Mouse (Mus musculus): Measurements from ENCODE around the gene Dpep2nb.
A peak's percentile ranks its signal among the peaks of the same experiment; 100 is the strongest.
"Not testable (repeated sequence)": the region's sequence is repeated elsewhere in the genome, so short reads cannot be mapped to it uniquely, and the experiment has no call there.

Gene Dpep2nb

GRCm38 (mm10) chr8:106007135-106007534 lies 1.4 kb upstream of the Dpep2nb start:
- no peak for DNase-seq (ENCODE audit: extremely low spot score, low read depth, low spot score)

DNA sequence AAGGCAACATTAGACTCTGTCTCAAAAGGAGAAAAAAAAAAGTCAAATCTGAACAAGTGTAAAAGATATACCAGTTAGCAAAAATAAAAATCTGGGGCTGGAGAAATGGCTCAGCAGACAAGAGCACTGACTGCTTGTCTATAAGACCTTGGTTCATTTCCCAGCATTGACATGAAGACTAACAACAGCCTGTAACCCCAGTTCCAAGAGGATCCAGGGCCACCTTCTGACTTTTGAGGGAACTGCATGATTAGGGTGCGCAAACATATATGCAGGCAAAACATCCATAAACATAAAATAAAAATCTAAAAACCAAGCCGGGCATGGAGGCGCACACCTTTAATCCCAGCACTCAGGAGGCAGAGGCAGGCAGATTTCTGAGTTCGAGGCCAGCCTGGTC lies 638 bp upstream of the Dpep2nb start:
- no peak for DNase-seq (ENCODE audit: extremely low spot score, low read depth, low spot score)

DNA sequence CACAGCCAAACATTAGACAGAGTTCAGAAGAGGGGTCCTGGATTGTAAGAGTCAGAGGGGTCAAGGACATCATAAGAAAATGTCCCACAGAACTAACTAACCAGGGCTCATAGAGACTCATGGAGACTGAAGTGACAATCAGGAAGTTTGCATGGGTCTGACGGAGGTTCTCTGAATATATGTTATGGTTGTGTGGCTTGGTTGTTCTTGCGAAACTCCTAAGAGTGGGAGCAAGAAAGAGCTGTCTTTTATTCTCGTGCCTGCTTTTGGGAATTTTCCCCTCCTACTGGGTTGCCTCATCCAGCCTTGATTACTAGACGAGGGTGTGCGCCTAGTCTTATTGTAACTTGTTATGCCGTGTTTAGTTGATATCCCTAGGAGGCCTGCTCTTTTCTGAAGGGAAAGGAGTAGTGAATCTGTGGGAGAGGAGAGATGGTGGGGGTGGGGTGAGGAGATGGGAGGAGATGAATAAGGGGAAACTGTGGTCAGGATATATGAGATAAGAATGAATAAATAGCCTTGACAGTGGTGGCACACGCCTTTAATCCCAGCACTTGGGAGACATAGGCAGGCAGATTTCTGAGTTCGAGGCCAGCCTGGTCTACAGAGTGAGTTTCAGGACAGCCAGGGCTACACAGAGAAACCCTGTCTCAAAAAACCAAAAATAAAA lies 1.1 kb downstream of the Dpep2nb start:
- DNase-seq (ENCODE audit: extremely low spot score, low read depth, low spot score): no peak

GRCm38 (mm10) chr8:106001908-106002307 lies 3.9 kb downstream of the Dpep2nb start:
- DNase-seq (ENCODE audit: extremely low spot score, low read depth, low spot score): no peak

GRCm38 (mm10) chr8:105998971-105999370 lies 6.8 kb downstream of the Dpep2nb start:
- no peak for DNase-seq (ENCODE audit: extremely low spot score, low read depth, low spot score)

DNA sequence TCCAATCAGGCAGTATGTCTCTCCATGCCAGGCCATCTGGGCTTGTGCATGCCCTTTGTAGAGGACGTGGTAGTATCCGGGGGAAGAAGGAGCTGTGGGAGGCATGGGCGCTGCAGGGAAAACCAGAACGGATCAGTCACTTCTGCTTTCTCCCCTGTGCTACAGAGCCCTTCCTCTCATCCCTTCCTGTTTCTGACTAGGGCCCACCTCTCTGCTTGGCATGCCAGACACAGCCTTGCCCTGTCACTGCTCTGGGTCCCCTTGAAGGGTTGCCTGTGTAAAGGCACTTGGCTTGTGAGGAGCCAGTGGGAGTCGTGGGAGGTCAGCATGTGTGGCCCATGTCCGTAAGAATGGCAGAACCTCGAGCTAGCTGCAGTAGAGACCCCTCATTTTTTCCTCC lies 9.4 kb downstream of the Dpep2nb start:
- no peak for DNase-seq (ENCODE audit: extremely low spot score, low read depth, low spot score)

DNA sequence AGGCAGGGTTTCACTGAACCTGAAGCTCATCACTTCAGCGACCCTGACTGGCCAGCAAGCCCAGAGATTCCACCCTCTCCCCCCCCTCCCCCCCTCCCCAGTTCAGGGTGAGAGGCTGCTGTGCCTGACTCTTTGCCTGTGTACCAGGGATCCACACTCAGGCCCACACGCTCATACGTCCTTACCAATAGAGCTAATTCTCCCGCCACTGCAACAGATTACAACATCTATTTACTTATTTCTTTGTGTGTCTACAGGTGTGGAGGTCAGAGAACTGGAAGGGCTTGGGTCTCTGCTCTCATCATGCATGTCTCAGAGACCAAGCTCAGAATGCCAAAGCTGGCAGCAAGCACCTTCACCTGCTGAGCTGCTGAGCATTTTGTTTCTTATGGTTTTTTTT lies 12.5 kb downstream of the Dpep2nb start:
- no peak for DNase-seq (ENCODE audit: extremely low spot score, low read depth, low spot score)

DNA sequence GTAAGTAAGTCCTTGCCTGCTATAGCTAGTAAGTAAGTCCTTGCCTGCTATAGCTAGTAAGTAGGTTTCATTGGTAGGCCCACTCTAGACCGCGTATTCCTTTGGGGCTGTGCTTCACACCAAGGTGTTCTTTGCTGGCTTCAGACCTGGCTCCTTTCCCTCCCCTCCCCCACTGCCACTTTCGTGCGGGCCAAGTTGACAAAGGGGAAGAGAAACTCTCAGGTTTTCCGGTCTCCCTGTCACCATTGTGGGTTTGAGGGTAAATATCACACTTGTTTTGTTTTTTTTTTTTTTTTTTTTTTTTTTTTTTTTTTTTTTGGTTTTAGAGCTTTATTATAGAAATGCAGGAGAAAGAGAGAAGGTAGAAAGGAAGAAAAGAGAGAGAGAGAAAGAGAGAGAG lies 13.3 kb downstream of the Dpep2nb start:
- DNase-seq (ENCODE audit: extremely low spot score, low read depth, low spot score): no peak

DNA sequence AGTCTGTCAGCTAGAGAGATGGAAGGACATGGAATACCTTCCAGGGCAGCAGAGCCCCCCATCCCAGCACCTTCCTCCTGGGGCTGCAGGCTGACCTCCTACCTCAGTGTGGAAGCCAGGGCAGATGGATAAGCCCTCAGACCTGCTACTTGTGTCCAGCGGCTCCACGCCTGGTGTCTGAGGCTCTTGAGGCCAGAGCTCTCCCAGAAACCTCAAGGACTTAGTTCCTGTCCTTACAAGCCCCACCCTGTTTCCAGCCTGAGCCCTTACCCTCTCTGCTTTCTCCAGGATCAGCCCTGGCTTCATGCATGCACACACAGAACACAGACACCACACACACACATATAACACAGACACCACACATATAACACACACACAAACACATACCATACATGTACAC lies 14.2 kb downstream of the Dpep2nb start:
- no peak for DNase-seq (ENCODE audit: extremely low spot score, low read depth, low spot score)

- DNase-seq (ENCODE audit: extremely low spot score, low read depth, low spot score): peak; percentile 79
Measured at GRCm38 (mm10) chr8:105990856-105991387, 14.9 kb downstream of the Dpep2nb start, which contains the start of gene Dus2. Gene Dus2, plus strand, starts transcription at chr8:105991337.

- DNase-seq (ENCODE audit: extremely low spot score, low read depth, low spot score): no peak
Measured at GRCm38 (mm10) chr8:105988546-105988945, 17.2 kb downstream of the Dpep2nb start.

DNA sequence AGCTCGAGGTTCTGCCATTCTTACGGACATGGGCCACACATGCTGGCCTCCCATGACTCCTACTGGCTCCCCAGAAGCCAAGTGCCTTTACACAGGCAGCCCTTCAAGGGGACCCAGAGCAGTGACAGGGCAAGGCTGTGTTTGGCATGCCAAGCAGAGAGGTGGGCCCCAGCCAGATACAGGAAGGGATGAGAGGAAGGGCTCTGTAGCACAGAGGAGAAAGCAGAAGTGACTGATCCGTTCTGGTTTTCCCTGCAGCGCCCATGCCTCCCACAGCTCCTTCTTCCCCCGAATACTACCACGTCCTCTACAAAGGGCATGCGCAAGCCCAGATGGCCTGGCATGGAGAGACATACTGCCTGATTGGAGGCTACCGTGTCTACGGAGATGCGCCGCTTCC lies 22.4 kb downstream of the Dpep2nb start:
- DNase-seq (ENCODE audit: extremely low spot score, low read depth, low spot score): not testable (repeated sequence)

GRCm38 (mm10) chr8:105981146-105981545 lies 24.6 kb downstream of the Dpep2nb start:
- DNase-seq (ENCODE audit: extremely low spot score, low read depth, low spot score): no peak

DNA sequence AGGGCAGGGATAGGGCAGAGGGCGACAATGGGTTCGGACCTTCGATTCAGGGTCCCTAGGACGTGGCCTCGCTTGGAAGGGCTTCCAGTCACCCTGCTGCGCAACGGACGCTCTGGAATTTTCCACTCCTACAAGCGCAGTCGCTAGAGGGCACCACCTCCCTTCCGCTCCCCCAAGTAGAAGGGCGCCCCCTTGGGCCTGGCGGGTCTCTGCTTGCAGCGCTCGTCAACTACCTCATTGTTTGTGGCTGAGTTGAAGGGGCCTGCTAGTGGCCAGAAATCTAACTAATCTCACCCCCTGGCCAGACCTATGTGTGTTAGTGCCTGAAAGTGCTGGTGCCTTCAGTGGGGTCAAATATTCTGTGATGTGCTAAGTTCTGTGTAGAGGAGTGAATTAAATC lies 26.4 kb downstream of the Dpep2nb start, which contains the start of gene Dpep3:
TSS of gene Dpep3 (minus strand) at position 105 of the 400 bp plus-strand sequence.
- DNase-seq (ENCODE audit: extremely low spot score, low read depth, low spot score): no peak

DNA sequence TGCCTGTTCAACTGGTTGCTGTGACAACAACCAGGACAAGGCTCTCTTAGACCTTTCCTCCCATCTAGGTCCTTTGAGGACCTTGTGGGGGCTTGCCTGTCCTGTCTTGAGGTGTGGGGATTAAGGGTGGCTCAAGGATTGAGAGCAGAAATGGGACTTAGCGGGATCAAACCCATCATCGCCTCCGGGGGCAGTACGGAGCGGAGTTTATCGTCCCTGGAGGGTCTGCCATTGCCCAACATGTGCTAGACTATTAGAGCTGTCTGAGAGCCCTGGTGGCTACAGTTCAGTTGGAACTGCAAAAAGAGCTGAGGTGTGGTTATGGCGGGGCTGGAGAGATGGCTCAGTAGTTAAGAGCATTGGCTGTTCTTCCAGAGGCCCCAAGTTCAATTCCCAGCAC lies 30.4 kb downstream of the Dpep2nb start:
- DNase-seq (ENCODE audit: extremely low spot score, low read depth, low spot score): no peak

- no peak for DNase-seq (ENCODE audit: extremely low spot score, low read depth, low spot score)
Measured at GRCm38 (mm10) chr8:105971019-105971720, 34.6 kb downstream of the Dpep2nb start.

DNA sequence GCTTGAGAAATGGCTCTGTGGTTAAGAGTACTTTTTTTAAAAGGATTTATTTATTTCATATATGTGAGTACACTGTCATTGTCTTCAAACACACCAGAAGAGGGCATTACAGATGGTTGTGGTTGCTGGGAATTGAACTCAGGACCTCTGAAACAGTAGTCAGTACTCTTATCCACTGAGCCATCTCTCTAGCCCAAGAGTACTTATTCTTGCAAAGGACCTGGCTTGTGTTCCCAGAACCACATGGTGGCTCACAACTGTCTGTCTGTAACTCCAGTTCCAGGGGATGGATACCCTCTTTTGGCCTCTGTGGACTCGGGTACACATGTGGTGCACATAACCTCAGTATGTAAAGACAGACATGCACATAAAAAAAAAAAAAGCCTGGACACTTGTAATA lies 36.4 kb downstream of the Dpep2nb start:
- no peak for DNase-seq (ENCODE audit: extremely low spot score, low read depth, low spot score)

GRCm38 (mm10) chr8:105966692-105967311 lies 39.0 kb downstream of the Dpep2nb start:
- DNase-seq (ENCODE audit: extremely low spot score, low read depth, low spot score): no peak

GRCm38 (mm10) chr8:105965905-105966341 lies 39.9 kb downstream of the Dpep2nb start, which contains the start of gene Slc12a4:
Gene Slc12a4, minus strand, starts transcription at chr8:105966097.
- DNase-seq (ENCODE audit: extremely low spot score, low read depth, low spot score): no peak

GRCm38 (mm10) chr8:105965266-105965904 lies 40.4 kb downstream of the Dpep2nb start:
- no peak for DNase-seq (ENCODE audit: extremely low spot score, low read depth, low spot score)
